Mouse (Mus musculus) liver, embryonic 11.5 days (tissue): Measurements from ENCODE around the gene Flvcr2. TPM values are rescaled to one million over a fixed set of nuclear protein-coding genes. Genes with fewer than 3 reads are reported as not detected.

ENCODE experiments used
- ATAC-seq: fragments of 200-750 bp; cut with Nextera tagmentation; replicated peaks from 2 replicates; pipeline ENCODE4 v1.8.0; 2017; ENCODE audit warnings: moderate number of reproducible peaks, mild to moderate bottlenecking, moderate TSS enrichment, moderate library complexity; ENCODE audit not compliant: low FRiP score
- DNase-seq: peaks from one replicate; pipeline ENCODE4 v3.0.0-alpha.2; 2017; ENCODE audit warnings: low spot score
- H3K27ac ChIP-seq: fragments of 300-500 bp; sonication (generic); 2 replicates; pipeline ENCODE4 v1.5.1; 2014; ENCODE audit warnings: mild to moderate bottlenecking, low read depth, low read length, control low read depth
- H3K27me3 ChIP-seq: fragments of 300-500 bp; sonication (generic); replicated peaks from 2 replicates; pipeline ENCODE4 v1.6.1; 2014; ENCODE audit warnings: low read length, mixed read lengths; ENCODE audit not compliant: control insufficient read depth, insufficient read depth
- H3K36me3 ChIP-seq: fragments of 300-500 bp; sonication (generic); 2 replicates; pipeline ENCODE4 v1.6.1; 2014; ENCODE audit warnings: mild to moderate bottlenecking, low read length, moderate library complexity, mixed read lengths; ENCODE audit not compliant: control insufficient read depth, insufficient read depth
- H3K4me1 ChIP-seq: fragments of 300-500 bp; sonication (generic); replicated peaks from 2 replicates; pipeline ENCODE4 v1.6.1; 2014; ENCODE audit warnings: low read length, mixed read lengths; ENCODE audit not compliant: control insufficient read depth, insufficient read depth
- H3K4me2 ChIP-seq: fragments of 300-500 bp; sonication (generic); 2 replicates; pipeline ENCODE4 v1.6.1; 2014; ENCODE audit warnings: mild to moderate bottlenecking, control low read depth, moderate library complexity
- H3K4me3 ChIP-seq: fragments of 300-500 bp; sonication (generic); 2 replicates; pipeline ENCODE4 v1.5.1; 2014; ENCODE audit warnings: low read depth, low read length, control low read depth
- H3K9ac ChIP-seq: fragments of 300-500 bp; sonication (generic); 2 replicates; pipeline ENCODE4 v1.6.1; 2014; ENCODE audit warnings: low read depth, low read length, control low read depth
- H3K9me3 ChIP-seq: fragments of 300-500 bp; sonication (generic); 2 replicates; pipeline ENCODE4 v1.6.1; 2016; ENCODE audit warnings: low read length, inconsistent platforms, mixed read lengths; ENCODE audit not compliant: control insufficient read depth
- WGBS: fragments of 180-500 bp; shearing (Covaris S2); extraction: QIAGEN DNeasy Blood & Tissue Kit; methylation state at CpG from one replicate; pipeline ENCODE4 v1.1.7; 2014; 5-methylcytosine and 5-hydroxymethylcytosine counted together
- polyA plus RNA-seq: library from polyadenylated mRNA; unstranded; fragments of >200 nt; fragmentation: Nextera tagmentation; extraction: Ambion mirVana; gene quantifications from 2 replicates; pipeline ENCODE4 v1.2.1, GENCODE M21; 2014

Flvcr2 gene
- polyA plus RNA-seq, 1 experiment from 2014 or later = 3.9 TPM

DNA sequence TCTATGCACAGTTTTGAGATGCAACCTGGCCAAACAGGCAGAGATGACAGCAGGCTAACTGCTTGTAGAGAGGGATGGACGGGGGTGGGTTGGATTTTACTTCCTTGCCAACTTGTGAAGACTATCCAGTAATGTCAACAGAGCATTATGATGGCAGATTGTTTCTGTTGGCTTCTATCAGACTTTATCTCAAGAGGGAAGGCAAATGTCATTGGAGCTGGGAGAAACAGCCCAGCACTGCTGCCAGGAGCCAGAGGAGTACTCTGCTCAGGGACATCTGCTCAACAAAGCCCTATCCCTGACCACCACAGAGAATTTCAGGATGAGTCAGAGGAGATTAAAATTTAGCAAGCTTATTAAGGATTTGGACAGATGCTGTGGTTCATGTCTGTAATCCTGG lies 18.3 kb downstream of the Flvcr2 start:
- ATAC-seq (no peak), DNase-seq (no peak)
- H3K9me3 ChIP-seq = no peaks in the 10 kb centered on the region
- no peak overlapping the region for H3K4me2 ChIP-seq
- H3K4me3 ChIP-seq = no peak overlapping the region
- 47% methylated on average over 1 of the region's 1 CpGs for WGBS
- H3K9ac ChIP-seq = no peak overlapping the region
- H3K36me3 ChIP-seq = no peaks in the 10 kb centered on the region
- H3K4me1 ChIP-seq = no peaks in the 10 kb centered on the region
- no peaks in the 10 kb centered on the region; the same call in 1 of the 2 replicates for H3K27me3 ChIP-seq
- no peak overlapping the region for H3K27ac ChIP-seq

DNA sequence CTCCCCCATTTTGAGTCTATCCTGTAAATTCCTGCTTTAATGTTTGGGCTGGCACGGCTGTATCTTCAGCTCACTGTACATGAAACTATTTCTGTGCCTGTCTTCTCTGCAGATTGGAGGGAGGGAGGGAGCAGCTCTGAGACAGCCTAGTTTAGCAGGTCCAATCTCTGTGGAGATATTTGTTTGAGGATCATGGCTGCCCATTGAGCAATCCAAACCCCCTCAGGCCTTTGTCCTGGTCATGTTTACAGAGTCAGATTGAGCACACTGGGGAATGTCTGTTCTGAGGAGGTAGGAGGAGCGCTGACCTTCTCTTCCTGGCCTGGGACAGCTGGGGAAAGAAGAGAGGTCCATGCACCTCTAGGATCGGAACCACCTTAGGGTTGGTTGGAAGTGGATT lies 19.9 kb downstream of the Flvcr2 start:
- peak; percentile 68 for ATAC-seq
- H3K9ac ChIP-seq = no peak overlapping the region
- no peak overlapping the region for H3K4me2 ChIP-seq
- no peaks in the 10 kb centered on the region for H3K9me3 ChIP-seq
- H3K27me3 ChIP-seq = no peaks in the 10 kb centered on the region; the same call in 1 of the 2 replicates
- WGBS = 51% methylated on average over 3 of the region's 3 CpGs
- H3K36me3 ChIP-seq = no peaks in the 10 kb centered on the region
- DNase-seq = no peak
- H3K4me1 ChIP-seq = no peaks in the 10 kb centered on the region
- no peak overlapping the region for H3K27ac ChIP-seq
- H3K4me3 ChIP-seq = no peak overlapping the region

DNA sequence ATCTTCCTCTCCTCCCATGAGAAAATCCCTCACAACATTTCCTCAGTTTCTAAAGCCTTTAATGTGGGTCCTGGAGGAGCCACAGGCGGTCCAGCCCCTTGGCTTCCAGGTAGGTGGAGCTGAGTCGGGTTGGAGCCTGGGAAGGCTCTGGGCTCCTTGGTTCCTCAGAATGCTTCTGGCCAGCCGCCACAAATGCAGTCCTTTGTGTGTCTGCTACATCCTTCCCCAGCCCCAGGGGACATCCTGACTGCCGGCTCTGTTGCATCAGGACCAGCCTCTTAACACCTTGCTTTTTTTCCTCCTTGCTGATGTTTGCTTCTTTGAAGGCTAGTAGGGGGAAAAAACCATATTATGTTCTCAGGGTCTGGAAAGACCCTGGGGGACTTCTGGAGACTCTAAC lies 21.4 kb downstream of the Flvcr2 start:
- whole genome bisulfite sequencing = 37% methylated on average over 4 of the region's 4 CpGs
- no peak overlapping the region for H3K27ac ChIP-seq
- no peak overlapping the region for H3K9ac ChIP-seq
- DNase-seq (no peak), ATAC-seq (no peak)
- H3K4me3 ChIP-seq = no peak overlapping the region
- no peaks in the 10 kb centered on the region; the same call in 1 of the 2 replicates for H3K27me3 ChIP-seq
- H3K4me2 ChIP-seq = no peak overlapping the region
- H3K36me3 ChIP-seq = no peaks in the 10 kb centered on the region
- H3K9me3 ChIP-seq = no peaks in the 10 kb centered on the region
- no peaks in the 10 kb centered on the region for H3K4me1 ChIP-seq

DNA sequence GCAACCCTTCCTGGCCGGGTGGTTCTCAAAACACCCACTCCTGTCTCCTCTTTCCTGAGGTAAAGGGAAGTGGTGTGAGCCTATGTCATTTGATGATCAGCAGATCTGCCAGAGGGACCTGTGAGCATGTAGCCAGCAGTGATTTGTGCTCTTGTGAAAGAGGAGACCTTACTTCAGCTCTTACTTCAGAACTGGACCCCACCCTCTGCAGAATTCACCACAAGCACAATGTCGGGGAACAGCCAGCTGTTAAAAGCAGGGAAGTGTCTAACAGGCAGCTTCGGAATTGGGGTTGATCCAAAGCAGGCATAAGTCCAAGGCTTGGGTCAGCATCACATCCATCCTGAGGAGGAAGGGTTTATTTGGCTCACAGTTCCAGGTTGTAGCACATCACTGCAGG lies 25.0 kb downstream of the Flvcr2 start:
- Histone ChIP-seq H3K36me3 (no peaks in the 10 kb centered on the region), H3K4me2 (no peak overlapping the region), H3K9ac (no peak overlapping the region), H3K27ac (no peak overlapping the region), H3K4me3 (no peak overlapping the region), H3K27me3 (no peaks in the 10 kb centered on the region; the same call in 1 of the 2 replicates), H3K9me3 (no peaks in the 10 kb centered on the region), H3K4me1 (no peaks in the 10 kb centered on the region)
- DNase-seq = no peak
- ATAC-seq = no peak
- WGBS = 69% methylated on average over 3 of the region's 3 CpGs

DNA sequence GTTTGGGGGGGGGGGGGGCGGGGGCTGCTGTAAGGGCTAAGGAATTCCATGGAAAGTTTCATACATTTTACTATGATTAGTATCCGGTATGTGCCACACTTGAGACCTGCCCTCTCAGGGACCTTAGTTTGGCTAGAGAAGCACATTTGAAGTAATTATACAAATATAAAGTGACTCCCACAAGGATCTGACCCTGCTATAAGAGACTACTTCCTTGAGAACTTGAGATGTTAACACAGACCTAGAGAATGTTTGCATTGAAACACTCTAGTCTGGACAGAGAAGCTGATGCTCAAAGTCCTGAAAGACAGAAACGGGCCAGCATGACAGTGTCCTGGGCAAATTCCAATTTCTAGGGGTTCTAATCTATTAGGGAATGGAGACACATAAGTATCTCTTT lies 32.6 kb downstream of the Flvcr2 start:
- ATAC-seq (no peak), DNase-seq (no peak)
- Histone ChIP-seq H3K4me3 (no peak overlapping the region), H3K27ac (no peak overlapping the region), H3K36me3 (no peaks in the 10 kb centered on the region), H3K4me2 (no peak overlapping the region), H3K4me1 (no peaks in the 10 kb centered on the region), H3K27me3 (no peaks in the 10 kb centered on the region), H3K9me3 (no peaks in the 10 kb centered on the region), H3K9ac (no peak overlapping the region)
- WGBS = 71% methylated on average over 3 of the region's 3 CpGs

DNA sequence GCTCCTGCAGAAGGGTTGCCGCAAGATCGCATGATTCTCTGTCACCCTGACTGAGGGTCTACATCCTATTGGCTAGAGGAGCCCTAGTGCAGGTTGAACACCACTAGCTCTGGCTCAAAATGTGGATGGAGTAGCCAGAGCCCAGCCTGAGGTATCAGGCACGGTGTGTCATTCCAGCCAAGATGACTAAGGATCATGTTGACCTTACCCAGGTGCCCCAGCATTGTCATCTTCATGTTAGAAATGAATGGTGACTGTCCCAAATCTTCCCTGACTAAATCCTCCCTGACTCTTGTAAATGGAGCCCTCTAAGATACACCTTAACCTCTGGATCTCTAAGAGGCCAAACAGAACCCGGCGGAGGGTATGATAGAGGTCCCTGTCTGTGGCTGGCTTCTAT lies 33.4 kb downstream of the Flvcr2 start:
- 77% methylated on average over 5 of the region's 5 CpGs for WGBS
- no peak overlapping the region for H3K27ac ChIP-seq
- no peaks in the 10 kb centered on the region for H3K9me3 ChIP-seq
- H3K36me3 ChIP-seq = no peaks in the 10 kb centered on the region
- no peaks in the 10 kb centered on the region for H3K27me3 ChIP-seq
- H3K4me3 ChIP-seq = no peak overlapping the region
- DNase-seq = no peak
- H3K4me1 ChIP-seq = no peaks in the 10 kb centered on the region
- no peak overlapping the region for H3K9ac ChIP-seq
- H3K4me2 ChIP-seq = no peak overlapping the region
- no peak for ATAC-seq

DNA sequence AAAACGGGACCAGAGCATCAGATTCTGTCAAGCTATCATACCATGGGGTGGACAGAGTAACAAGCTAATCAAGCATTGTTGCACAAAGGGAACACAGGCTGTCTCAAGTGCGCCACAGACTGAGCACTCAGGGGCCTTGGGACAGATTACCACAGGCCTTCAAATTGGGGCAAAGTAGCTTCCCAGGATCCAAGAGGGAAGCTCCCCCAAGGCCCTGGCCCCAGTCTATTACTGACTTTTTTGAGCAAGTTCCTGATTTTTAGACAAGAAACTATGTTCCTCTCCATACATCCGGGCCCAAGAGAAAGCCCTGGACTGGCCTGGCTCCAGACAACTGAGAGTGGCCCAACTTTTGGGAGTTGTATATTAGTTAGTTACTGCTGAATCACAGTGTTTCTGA lies 35.3 kb downstream of the Flvcr2 start:
- Histone ChIP-seq H3K36me3 (no peaks in the 10 kb centered on the region), H3K9ac (no peak overlapping the region), H3K9me3 (no peaks in the 10 kb centered on the region), H3K4me3 (no peak overlapping the region), H3K4me2 (no peak overlapping the region), H3K27me3 (no peaks in the 10 kb centered on the region), H3K27ac (no peak overlapping the region), H3K4me1 (no peaks in the 10 kb centered on the region)
- 77% methylated on average over 3 of the region's 3 CpGs for WGBS
- DNase-seq (no peak), ATAC-seq (no peak)

DNA sequence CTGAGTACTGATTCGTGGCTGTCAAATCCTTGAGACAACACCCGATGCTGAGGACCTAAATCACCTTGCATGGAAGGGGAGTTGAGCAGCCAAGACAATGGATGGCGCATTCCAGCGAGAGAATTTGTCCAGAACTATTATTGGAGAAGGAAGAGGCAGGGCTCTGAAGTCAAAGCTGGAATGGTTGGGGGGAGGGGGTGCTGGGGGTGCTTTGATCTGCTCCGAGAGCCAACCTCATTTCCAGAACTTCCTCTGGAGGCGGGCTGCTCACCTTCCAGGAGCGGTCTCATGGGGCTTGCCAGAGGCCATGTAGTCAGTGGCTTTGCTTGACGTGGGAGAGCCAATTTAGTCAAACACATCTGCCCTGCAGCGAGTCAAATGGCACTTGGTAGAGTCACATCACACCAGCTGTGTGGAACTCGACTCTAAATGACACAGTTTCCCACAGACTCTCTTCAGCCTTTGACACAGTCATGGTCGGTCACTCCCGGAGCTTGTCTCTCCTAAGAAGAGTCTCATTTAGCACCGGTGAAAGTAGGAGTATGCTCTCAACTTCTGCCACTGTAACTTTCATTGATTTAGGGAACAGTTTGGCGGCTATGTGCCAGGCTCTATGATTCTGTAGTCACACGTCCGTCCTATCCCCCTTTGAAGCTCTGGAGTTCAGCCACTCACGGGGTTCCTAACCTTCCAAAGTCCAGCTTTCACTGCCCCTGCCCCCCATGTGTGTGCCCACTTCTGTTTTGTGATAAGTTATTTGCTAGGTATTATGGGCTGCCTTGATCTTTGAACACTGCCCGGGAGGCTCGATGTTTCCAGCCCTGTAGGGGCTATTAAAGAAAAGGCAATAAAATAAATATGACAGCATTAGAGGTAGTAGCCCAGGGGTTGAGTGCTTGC lies 38.8 kb downstream of the Flvcr2 start:
- WGBS = 65% methylated on average over 19 of the region's 19 CpGs
- ATAC-seq = 0 out of 2 replicates have a peak, but pooled peaks have one; percentile 26
- Histone ChIP-seq H3K9me3 (no peaks in the 10 kb centered on the region), H3K36me3 (no peaks in the 10 kb centered on the region), H3K4me3 (no peak overlapping the region), H3K9ac (no peak overlapping the region), H3K4me1 (no peaks in the 10 kb centered on the region), H3K27me3 (no peaks in the 10 kb centered on the region), H3K4me2 (no peak overlapping the region), H3K27ac (no peak overlapping the region)
- no peak for DNase-seq

DNA sequence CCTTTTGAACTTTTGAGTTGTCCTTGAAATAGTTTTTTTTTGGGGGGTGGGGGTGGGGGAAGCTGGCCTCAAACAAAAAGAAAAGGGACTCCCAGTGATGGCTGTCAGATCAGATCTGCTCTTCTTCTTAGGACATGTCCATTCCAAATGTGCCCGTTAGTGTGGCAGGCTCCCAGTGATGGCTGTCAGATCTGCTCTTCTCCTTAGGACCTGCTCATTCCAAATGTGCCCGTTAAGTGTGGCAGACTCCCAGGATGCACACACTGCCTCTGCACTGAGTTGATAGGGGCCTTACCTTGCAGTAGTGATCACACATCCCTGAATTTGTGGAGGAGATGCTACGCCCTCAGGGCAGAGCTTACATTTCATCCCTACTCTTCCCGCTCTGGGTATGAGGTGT lies 45.8 kb downstream of the Flvcr2 start:
- Histone ChIP-seq H3K9me3 (no peaks in the 10 kb centered on the region), H3K4me1 (no peaks in the 10 kb centered on the region), H3K4me2 (no peak overlapping the region), H3K4me3 (no peak overlapping the region), H3K27ac (no peak overlapping the region), H3K27me3 (no peaks in the 10 kb centered on the region), H3K36me3 (no peaks in the 10 kb centered on the region), H3K9ac (no peak overlapping the region)
- 84% methylated on average over 4 of the region's 4 CpGs for WGBS
- ATAC-seq (no peak), DNase-seq (no peak)
